Mouse (Mus musculus): ENCODE measurements at regions not wholly inside any gene's neighbourhood (a gene's known extent, or its start where the extent isn't known, plus 50 kb on each side); places are given as distances from the start of the nearest gene placed in this dataset.

GRCm38 (mm10) chr2:81251321-81251720 lies 634.3 kb downstream of the Nup35 start:
- no peak for ATAC-seq (ENCODE audit: low FRiP score, low TSS enrichment)
- 88% methylated on average over 2 of the region's 2 CpGs for WGBS

GRCm38 (mm10) chr2:81262056-81262765 lies 645.2 kb downstream of the Nup35 start:
- DNase-seq (ENCODE audit: low spot score) (no peak), ATAC-seq (ENCODE audit: low FRiP score, low TSS enrichment) (no peak)
- Histone ChIP-seq H3K4me1 (replicated peaks; ENCODE audit: control insufficient read depth, insufficient read depth) (no peaks in the 10 kb centered on the region), H3K27ac (replicated peaks) (no peak overlapping the region), H3K36me3 (ENCODE audit: control insufficient read depth, insufficient read depth, low read length) (no peaks in the 10 kb centered on the region), H3K27me3 (ENCODE audit: control insufficient read depth, insufficient read depth, low read length) (no peaks in the 10 kb centered on the region), H3K9ac (ENCODE audit: low read length) (no peak overlapping the region), H3K4me3 (ENCODE audit: low read depth, low read length) (no peak overlapping the region), H3K4me2 (replicated peaks; ENCODE audit: low read depth) (no peak overlapping the region), H3K9me3 (ENCODE audit: control insufficient read depth, low read length) (no peaks in the 10 kb centered on the region)
- 65% methylated on average over 4 of the region's 4 CpGs for WGBS
- TF ChIP-seq EP300 (optimal IDR thresholded peaks at IDR 0.05) (no peak), CTCF (IDR thresholded peaks at IDR 0.05; ENCODE audit: low read depth) (no peak)

More at GRCm38 (mm10) chr2:81251321-81251720, 634.3 kb downstream of the Nup35 start:
- Histone ChIP-seq H3K4me3 (ENCODE audit: low read depth, low read length) (no peak overlapping the region), H3K9ac (ENCODE audit: low read length) (no peak overlapping the region), H3K4me2 (replicated peaks; ENCODE audit: low read depth) (no peak overlapping the region), H3K4me1 (replicated peaks; ENCODE audit: control insufficient read depth, insufficient read depth) (no peaks in the 10 kb centered on the region), H3K36me3 (ENCODE audit: control insufficient read depth, insufficient read depth, low read length) (no peaks in the 10 kb centered on the region), H3K27ac (replicated peaks) (no peak overlapping the region), H3K27me3 (ENCODE audit: control insufficient read depth, insufficient read depth, low read length) (no peaks in the 10 kb centered on the region), H3K9me3 (ENCODE audit: control insufficient read depth, low read length) (no peaks in the 10 kb centered on the region)
- no peak for TF ChIP-seq CTCF (IDR thresholded peaks at IDR 0.05; ENCODE audit: low read depth)
- no peak for TF ChIP-seq EP300 (optimal IDR thresholded peaks at IDR 0.05)
- no peak for DNase-seq (ENCODE audit: low spot score)

DNA sequence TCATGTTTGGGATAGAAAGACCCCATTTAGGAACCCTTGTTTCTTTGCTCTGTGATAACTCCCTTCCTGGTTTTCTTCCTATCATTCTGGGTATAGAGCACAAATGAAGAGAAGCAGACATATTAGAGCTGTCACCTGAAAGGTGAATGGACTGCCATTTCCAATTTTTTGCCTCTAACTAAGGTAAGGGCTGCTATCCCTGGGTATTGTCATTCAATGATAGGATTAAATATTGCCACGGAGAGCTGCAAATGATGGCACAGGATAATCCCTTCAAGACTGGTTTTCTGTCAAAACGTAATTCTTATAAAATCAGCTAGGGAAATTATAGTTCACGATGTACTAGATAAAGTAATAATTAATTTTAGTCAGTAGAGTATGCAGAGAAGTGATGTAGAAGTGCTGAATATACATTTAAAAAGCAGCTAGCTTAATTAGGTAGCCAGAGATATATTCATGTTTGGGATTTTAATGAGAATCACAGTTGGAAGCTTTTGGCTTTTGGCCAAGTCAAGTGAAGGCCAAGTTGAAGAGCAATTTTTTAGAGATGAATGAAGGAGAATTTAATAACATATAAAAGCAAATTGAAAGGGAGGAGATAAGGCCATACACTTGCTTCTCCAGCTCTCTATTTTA lies 652.3 kb downstream of the Nup35 start:
- no peak for ATAC-seq (ENCODE audit: low FRiP score, low TSS enrichment)

DNA sequence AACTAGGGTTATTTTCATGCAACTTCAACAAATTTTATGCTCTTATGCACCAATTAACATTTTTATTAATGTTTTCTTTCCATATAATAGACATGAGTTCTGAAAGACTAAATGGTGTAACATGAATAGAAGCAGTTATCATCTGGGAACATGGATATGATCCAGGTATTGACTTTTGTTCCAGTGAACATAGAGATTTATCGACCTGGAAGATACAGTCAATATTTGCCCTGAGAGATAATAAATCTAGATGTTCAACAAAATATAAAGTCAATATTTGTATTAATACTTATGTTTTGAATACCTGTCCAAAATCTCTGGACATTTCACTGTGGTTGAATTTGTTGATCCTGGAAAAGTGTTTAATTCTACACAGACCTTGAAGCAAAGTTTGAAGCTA lies 653.9 kb downstream of the Nup35 start:
- WGBS = 42% methylated on average over 1 of the region's 1 CpGs
- H3K9me3 ChIP-seq (ENCODE audit: control insufficient read depth, low read length) = no peaks in the 10 kb centered on the region
- TF ChIP-seq CTCF (IDR thresholded peaks at IDR 0.05; ENCODE audit: low read depth) (no peak), EP300 (optimal IDR thresholded peaks at IDR 0.05) (no peak)

More for the DNA sequence above, 652.3 kb downstream of the Nup35 start:
- DNase-seq (ENCODE audit: low spot score) = no peak
- 67% methylated on average over 3 of the region's 3 CpGs for WGBS
- Histone ChIP-seq H3K4me2 (replicated peaks; ENCODE audit: low read depth) (no peak overlapping the region), H3K4me1 (replicated peaks; ENCODE audit: control insufficient read depth, insufficient read depth) (no peaks in the 10 kb centered on the region), H3K9me3 (ENCODE audit: control insufficient read depth, low read length) (no peaks in the 10 kb centered on the region), H3K4me3 (ENCODE audit: low read depth, low read length) (no peak overlapping the region), H3K27me3 (ENCODE audit: control insufficient read depth, insufficient read depth, low read length) (no peaks in the 10 kb centered on the region), H3K36me3 (ENCODE audit: control insufficient read depth, insufficient read depth, low read length) (no peaks in the 10 kb centered on the region), H3K27ac (replicated peaks) (no peak overlapping the region), H3K9ac (ENCODE audit: low read length) (no peak overlapping the region)
- no peak for TF ChIP-seq EP300 (optimal IDR thresholded peaks at IDR 0.05)
- TF ChIP-seq CTCF (IDR thresholded peaks at IDR 0.05; ENCODE audit: low read depth) = no peak

GRCm38 (mm10) chr2:81272536-81272935 lies 655.5 kb downstream of the Nup35 start:
- Histone ChIP-seq H3K9ac (ENCODE audit: low read length) (no peak overlapping the region), H3K4me1 (replicated peaks; ENCODE audit: control insufficient read depth, insufficient read depth) (no peaks in the 10 kb centered on the region), H3K27ac (replicated peaks) (no peak overlapping the region), H3K9me3 (ENCODE audit: control insufficient read depth, low read length) (no peaks in the 10 kb centered on the region), H3K4me3 (ENCODE audit: low read depth, low read length) (no peak overlapping the region), H3K36me3 (ENCODE audit: control insufficient read depth, insufficient read depth, low read length) (no peaks in the 10 kb centered on the region), H3K27me3 (ENCODE audit: control insufficient read depth, insufficient read depth, low read length) (no peaks in the 10 kb centered on the region), H3K4me2 (replicated peaks; ENCODE audit: low read depth) (no peak overlapping the region)
- DNase-seq (ENCODE audit: low spot score) = no peak
- TF ChIP-seq CTCF (IDR thresholded peaks at IDR 0.05; ENCODE audit: low read depth) = no peak
- no peak for TF ChIP-seq EP300 (optimal IDR thresholded peaks at IDR 0.05)
- ATAC-seq (ENCODE audit: low FRiP score, low TSS enrichment) = no peak

More for the DNA sequence above, 653.9 kb downstream of the Nup35 start:
- Histone ChIP-seq H3K4me2 (replicated peaks; ENCODE audit: low read depth) (no peak overlapping the region), H3K27ac (replicated peaks) (no peak overlapping the region), H3K36me3 (ENCODE audit: control insufficient read depth, insufficient read depth, low read length) (no peaks in the 10 kb centered on the region), H3K27me3 (ENCODE audit: control insufficient read depth, insufficient read depth, low read length) (no peaks in the 10 kb centered on the region), H3K4me1 (replicated peaks; ENCODE audit: control insufficient read depth, insufficient read depth) (no peaks in the 10 kb centered on the region), H3K9ac (ENCODE audit: low read length) (no peak overlapping the region), H3K4me3 (ENCODE audit: low read depth, low read length) (no peak overlapping the region)
- ATAC-seq (ENCODE audit: low FRiP score, low TSS enrichment) = no peak
- no peak for DNase-seq (ENCODE audit: low spot score)

DNA sequence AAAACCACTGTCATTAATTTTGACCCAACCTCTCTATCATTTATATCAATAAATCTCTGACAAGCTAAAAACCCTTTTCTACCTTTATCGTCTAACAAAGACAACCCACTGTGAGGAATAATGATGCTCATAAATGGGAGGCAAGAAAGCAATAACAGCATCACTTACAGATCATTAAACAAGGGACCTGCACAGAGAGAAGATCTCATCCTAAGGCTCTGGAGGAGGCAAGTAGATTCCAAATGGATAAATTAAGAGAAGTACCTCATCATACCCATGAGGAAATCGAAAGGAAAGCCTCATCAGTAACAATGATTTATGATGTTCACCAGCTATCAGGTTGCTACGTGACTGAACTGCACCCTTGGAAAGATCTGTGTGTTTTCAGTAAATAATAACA lies 670.4 kb downstream of the Nup35 start:
- WGBS = 68% methylated on average over 3 of the region's 3 CpGs

More for the DNA sequence above, 670.4 kb downstream of the Nup35 start:
- no peak overlapping the region for H3K9ac ChIP-seq (ENCODE audit: low read length)
- no peak for DNase-seq (ENCODE audit: low spot score)
- TF ChIP-seq CTCF (IDR thresholded peaks at IDR 0.05; ENCODE audit: low read depth) = no peak
- no peak for TF ChIP-seq EP300 (optimal IDR thresholded peaks at IDR 0.05)
- no peak overlapping the region for H3K4me2 ChIP-seq (replicated peaks; ENCODE audit: low read depth)
- H3K27me3 ChIP-seq (ENCODE audit: control insufficient read depth, insufficient read depth, low read length) = no peaks in the 10 kb centered on the region
- no peak overlapping the region for H3K4me3 ChIP-seq (ENCODE audit: low read depth, low read length)
- H3K36me3 ChIP-seq (ENCODE audit: control insufficient read depth, insufficient read depth, low read length) = no peaks in the 10 kb centered on the region
- H3K27ac ChIP-seq (replicated peaks) = no peak overlapping the region
- H3K9me3 ChIP-seq (ENCODE audit: control insufficient read depth, low read length) = no peaks in the 10 kb centered on the region
- no peaks in the 10 kb centered on the region for H3K4me1 ChIP-seq (replicated peaks; ENCODE audit: control insufficient read depth, insufficient read depth)
- no peak for ATAC-seq (ENCODE audit: low FRiP score, low TSS enrichment)

All from stomach, postnatal 0 days (tissue).